Mouse (Mus musculus): ENCODE measurements around the gene Ppard.

The Ppard gene

DNA sequence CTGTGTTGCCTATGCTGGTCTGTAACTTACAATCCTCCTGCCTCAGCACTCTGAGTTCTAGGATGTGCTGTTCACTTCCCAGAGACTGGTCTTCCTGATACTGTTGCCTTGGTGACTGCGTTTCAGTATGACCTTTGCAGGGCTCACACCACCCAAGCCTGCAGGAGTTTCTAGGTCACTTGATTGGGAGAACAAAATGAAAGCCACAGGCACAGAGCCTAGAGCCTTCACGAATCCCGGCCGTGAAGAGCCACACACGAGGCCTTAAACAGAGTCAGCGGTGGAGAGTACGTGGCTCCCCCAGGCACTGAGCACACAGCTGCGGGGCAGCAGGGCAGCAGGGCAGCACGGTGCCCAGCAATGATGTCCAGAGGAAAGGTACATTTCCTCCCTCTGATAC lies 25.8 kb downstream of the Ppard start:
- no peak for DNase-seq

DNA sequence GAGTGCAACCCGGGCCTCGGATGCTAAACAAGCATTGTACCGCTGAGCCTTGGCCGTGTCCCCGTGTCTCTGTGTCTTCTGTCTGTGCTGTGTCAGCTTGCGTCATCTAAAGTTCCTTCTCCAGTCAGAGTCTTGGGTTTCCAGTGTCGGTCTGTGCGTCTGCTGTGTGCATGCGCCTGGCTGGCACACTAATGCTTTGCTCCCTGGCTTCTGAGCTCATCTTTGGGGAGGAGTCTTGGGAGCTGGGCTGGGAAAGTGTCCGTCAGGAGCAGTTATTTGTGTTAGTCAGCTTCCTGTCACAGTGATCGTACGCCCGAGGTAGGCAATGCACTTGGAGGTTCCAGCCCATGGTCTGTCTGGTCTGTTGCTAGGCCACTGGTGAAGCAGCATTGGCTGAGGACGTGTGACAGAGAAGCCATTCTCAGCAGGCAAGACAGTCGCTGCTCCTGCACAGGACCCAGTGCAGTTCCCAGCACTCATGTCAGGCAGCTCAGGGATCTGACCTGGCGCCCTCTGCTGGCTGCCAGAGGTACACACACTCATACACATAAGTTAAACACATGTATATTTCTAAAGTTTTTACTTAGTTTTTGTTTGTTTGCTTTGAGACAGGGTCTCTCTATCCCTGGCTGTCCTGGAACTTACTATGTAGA lies 27.5 kb downstream of the Ppard start:
- DNase-seq, result no peak

GRCm38 (mm10) chr17:28260543-28260909 lies 28.0 kb downstream of the Ppard start:
- DNase-seq, result no peak

DNA sequence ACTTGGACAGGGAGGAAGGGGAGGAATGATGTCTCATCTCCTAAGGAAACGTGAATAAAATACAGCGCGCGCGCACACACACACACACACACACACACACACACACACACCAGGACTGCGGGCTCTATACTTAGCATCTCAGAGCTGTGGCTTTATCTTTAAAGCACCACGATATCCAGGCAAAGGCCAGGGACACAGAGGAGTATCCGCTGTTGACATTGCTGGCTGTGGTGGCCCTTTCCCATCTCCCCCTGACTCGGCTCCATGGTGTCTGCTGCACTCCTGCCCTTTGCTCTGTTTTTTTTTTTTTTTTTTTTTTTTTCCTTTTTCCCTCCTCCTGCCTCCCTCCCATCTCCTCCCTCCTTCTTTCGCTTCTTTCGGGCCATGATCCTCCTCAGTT lies 29.3 kb downstream of the Ppard start:
- no peak for DNase-seq

DNA sequence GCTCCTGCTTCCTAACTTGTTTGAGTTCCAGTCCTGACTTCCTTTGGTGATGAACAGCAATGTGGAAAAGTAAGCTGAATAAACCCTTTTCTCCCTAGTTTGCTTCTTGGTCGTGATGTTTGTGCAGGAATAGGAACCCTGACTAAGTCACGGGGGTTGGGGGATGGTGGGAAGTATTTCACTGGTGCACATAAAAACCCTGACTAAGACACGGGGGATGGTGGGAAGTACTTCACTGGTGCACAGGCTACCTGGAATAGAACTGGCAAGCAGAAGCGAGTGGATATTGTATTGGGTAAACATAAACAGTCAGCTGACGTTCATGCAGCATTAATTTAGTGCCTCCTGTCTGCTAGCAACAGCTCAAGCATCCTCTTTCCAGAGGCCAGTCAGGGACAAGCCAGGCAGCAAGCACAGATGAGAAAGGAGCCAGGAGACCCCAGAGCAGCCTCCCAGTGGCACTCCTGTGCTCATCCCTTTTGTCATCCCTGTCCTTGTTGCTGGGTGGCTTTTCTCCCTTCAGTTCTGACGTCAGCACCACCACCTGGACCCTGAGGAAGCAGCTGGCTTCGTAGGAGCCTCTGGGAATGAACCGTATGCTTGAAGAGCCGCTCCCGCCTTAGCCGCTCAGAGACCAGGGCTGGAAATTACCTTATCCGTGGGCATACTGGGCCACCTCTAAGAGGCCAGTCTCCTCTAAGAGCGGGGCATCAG lies 30.8 kb downstream of the Ppard start:
- DNase-seq, result no peak

GRCm38 (mm10) chr17:28267251-28267650 lies 34.8 kb downstream of the Ppard start:
- DNase-seq, result no peak

GRCm38 (mm10) chr17:28270165-28270564 lies 37.7 kb downstream of the Ppard start:
- DNase-seq, result no peak

GRCm38 (mm10) chr17:28271537-28272266 lies 39.2 kb downstream of the Ppard start:
- DNase-seq, result no peak

GRCm38 (mm10) chr17:28272281-28272680 lies 39.8 kb downstream of the Ppard start:
- DNase-seq, result no peak

GRCm38 (mm10) chr17:28272837-28273236 lies 40.3 kb downstream of the Ppard start:
- DNase-seq, result no peak

GRCm38 (mm10) chr17:28274739-28275138 lies 42.2 kb downstream of the Ppard start:
- DNase-seq, result no peak

DNA sequence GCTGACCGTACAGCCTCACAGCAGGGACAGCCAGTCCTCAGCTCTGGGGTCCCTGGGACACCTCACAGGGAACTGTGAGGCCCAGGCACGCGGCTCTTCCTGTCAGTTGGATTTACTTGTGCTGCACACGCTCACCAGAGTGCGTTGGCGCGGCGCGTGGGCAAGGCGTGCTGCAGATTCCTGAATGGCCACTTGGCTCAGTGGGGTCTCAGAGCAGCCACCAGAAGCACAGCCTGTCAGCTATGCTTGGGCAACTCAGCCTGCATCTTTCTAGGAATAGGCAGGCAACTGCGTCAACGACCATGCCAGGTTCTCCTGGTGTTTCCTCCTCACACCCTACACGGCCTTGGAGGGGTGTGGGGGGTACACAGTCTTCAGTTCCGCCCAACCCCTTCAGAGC lies 44.7 kb downstream of the Ppard start:
- no peak for DNase-seq

- no peak for DNase-seq
Observed at GRCm38 (mm10) chr17:28277721-28278120, 45.2 kb downstream of the Ppard start.

GRCm38 (mm10) chr17:28278156-28278555 lies 45.7 kb downstream of the Ppard start:
- no peak for DNase-seq

- no peak for DNase-seq
Observed at GRCm38 (mm10) chr17:28279236-28279635, 46.7 kb downstream of the Ppard start.

GRCm38 (mm10) chr17:28279780-28280422 lies 47.4 kb downstream of the Ppard start:
- no peak for DNase-seq

DNA sequence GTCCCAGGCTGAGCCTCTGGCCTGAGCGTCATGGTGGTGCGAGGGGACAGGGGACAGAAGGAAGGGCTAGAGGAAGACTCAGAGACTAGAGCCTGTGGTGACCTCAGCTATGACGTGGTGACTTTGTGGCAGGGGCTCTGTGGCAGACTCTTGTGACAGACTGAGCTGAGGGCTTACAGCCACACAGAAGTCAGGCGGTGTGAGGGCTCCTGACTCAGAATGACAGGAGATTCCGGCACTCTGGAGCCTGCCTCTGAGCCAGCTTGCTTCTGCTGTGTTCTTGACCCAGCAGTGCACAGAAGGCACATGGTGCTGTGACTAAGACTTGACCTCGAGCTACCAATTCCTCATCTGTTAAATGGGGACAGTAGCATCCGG lies 47.9 kb downstream of the Ppard start:
- no peak for DNase-seq

- DNase-seq, result no peak
Observed at GRCm38 (mm10) chr17:28280831-28281377, 48.4 kb downstream of the Ppard start.

DNA sequence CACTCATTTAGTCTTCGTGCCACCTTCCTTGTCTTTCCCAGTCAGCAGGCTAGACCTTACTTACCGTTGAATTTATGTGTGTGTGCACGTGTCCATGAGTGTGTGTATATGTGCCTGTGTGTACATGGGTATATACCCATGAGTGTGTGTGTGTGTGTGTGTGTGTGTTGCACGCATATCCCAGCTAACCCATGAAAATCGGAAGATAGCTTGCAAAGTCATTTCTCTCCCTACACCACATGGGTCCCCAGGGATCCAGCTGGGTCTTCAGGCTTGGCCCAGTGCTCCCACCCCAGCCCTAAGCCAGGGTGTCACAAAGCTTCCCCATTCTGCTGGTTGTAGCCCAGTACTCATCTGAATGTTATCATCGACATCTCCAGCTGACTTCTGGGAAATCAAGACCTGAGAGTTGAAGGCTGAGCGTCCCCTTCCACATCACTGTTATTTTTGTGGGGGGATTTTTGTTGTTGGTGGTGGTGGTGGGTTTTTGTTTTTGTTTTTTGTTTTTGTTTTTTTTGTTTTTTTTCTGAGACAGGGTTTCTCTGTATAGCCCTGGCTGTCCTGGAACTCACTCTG lies 49.5 kb downstream of the Ppard start:
- DNase-seq, result no peak

DNA sequence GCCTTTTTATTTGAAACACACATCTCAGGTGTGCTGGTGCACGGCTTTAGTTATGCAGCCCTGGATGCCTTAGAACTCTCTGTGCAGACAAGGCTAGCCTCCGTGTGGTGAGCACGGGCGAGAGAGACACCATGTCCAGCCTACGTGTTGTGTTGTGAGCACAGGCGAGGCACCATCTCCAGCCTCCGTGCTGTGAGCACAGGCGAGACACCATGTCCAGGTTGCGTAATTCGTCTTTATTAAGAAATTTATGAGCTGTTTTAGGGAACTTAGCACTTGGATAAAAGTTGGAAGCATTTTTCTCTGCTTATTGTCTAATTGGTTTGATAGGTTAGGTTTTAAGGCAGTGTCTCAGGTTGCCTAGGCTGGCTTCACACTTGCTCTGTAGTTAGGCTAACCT lies 50.7 kb downstream of the Ppard start:
- DNase-seq, result no peak

GRCm38 (mm10) chr17:28286133-28286532 lies 53.6 kb downstream of the Ppard start:
- DNase-seq, result no peak

- DNase-seq, result no peak
Observed at GRCm38 (mm10) chr17:28286964-28287363, 54.5 kb downstream of the Ppard start.

DNA sequence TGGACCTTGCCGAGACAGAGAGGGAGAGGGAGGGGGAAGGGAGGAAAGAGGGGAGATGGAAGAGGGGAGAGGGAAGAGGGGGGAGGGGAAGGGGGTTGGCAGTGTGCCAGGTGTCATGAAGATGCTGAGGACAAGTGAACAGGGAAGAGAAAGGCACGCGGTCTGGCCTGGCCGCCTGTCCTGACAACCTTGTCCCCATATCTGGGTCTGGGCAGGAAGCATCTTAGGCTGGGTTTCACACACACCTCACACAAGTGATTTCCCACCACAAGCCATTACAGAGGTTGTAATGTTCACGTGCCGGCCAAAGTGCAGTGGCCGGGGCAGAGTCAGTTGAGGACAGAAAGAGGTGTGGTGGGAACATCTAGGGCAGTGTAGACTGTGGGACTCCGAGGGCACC lies 55.1 kb downstream of the Ppard start:
- no peak for DNase-seq
